Mouse (Mus musculus) midbrain, embryonic 11.5 days (tissue): ENCODE measurements around the gene Crot. TPM values are rescaled to one million over a fixed set of nuclear protein-coding genes. Genes with fewer than 3 reads are reported as not detected.

Experiments
- ATAC-seq: fragments of 200-750 bp; cut with Nextera tagmentation; 2 replicates; pipeline ENCODE4 v1.8.0; 2017; ENCODE audit warnings: moderate TSS enrichment, moderate library complexity; ENCODE audit not compliant: low FRiP score
- DNase-seq: peaks from one replicate; pipeline ENCODE4 v3.0.0; 2015; ENCODE audit warnings: low spot score; ENCODE audit errors: missing footprints
- H3K27ac ChIP-seq: fragments of 300-500 bp; sonication (generic); 2 replicates; pipeline ENCODE4 v1.5.1; 2014; ENCODE audit warnings: low read depth, low read length
- H3K27me3 ChIP-seq: fragments of 300-500 bp; sonication (generic); 2 replicates; pipeline ENCODE4 v1.6.1; 2014; ENCODE audit warnings: mild to moderate bottlenecking, low read length, moderate library complexity, mixed read lengths; ENCODE audit not compliant: control insufficient read depth, insufficient read depth
- H3K36me3 ChIP-seq: fragments of 300-500 bp; sonication (generic); 2 replicates; pipeline ENCODE4 v1.6.1; 2014; ENCODE audit warnings: mild to moderate bottlenecking, low read length, moderate library complexity, mixed read lengths; ENCODE audit not compliant: control insufficient read depth, insufficient read depth
- H3K4me1 ChIP-seq: fragments of 300-500 bp; sonication (generic); 2 replicates; pipeline ENCODE4 v1.6.1; 2014; ENCODE audit warnings: low read length; ENCODE audit not compliant: control insufficient read depth, insufficient read depth
- H3K4me2 ChIP-seq: fragments of 300-500 bp; sonication (generic); 2 replicates; pipeline ENCODE4 v1.6.1; 2014; ENCODE audit warnings: mild to moderate bottlenecking, moderate library complexity
- H3K4me3 ChIP-seq: fragments of 300-500 bp; sonication (generic); 2 replicates; pipeline ENCODE4 v1.5.1; 2014; ENCODE audit warnings: low read depth, low read length
- H3K9ac ChIP-seq: fragments of 300-500 bp; sonication (generic); 2 replicates; pipeline ENCODE4 v1.6.1; 2014; ENCODE audit warnings: low read length
- H3K9me3 ChIP-seq: fragments of 300-500 bp; sonication (generic); 2 replicates; pipeline ENCODE4 v1.6.1; 2016; ENCODE audit warnings: low read length; ENCODE audit not compliant: control insufficient read depth
- WGBS: fragments of 180-500 bp; shearing (Covaris S2); extraction: QIAGEN DNeasy Blood & Tissue Kit; methylation state at CpG from one replicate; pipeline ENCODE4 v1.1.7; 2014; 5-methylcytosine and 5-hydroxymethylcytosine counted together
- polyA plus RNA-seq: library from polyadenylated mRNA; unstranded; fragments of >200 nt; fragmentation: Nextera tagmentation; extraction: Ambion mirVana; gene quantifications from 2 replicates; pipeline ENCODE4 v1.2.1, GENCODE M21; 2014

The Crot gene
- polyA plus RNA-seq, 1 experiment from 2014 or later: 29.1 TPM

DNA sequence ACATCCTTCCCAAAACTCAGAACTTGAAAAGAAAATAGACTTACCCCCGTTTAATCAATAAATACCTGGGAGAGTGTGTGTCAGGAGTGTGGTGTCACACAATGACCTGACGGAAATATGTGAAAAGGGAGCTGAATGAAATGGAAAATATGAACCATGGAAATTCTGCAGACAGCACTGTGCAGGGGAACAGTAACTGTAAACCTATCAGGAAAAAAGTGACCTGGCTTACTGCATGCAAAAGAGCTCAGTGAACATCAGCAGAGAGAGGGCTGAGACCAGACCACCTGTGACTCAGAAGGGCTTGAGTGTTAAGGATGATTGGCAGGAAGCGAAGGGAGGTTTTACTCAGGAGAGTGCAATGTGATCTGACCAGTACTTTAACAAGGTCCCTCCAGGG lies 11.7 kb downstream of the Crot start:
- ATAC-seq (no peak), DNase-seq (no peak)
- no peak overlapping the region for H3K9ac ChIP-seq
- no peaks in the 10 kb centered on the region for H3K27me3 ChIP-seq
- no peaks in the 10 kb centered on the region; the same call in 1 of the 2 replicates for H3K36me3 ChIP-seq
- no peak overlapping the region for H3K4me3 ChIP-seq
- H3K27ac ChIP-seq: no peak overlapping the region
- H3K9me3 ChIP-seq: no peaks in the 10 kb centered on the region
- no peaks in the 10 kb centered on the region for H3K4me1 ChIP-seq
- WGBS: 89% methylated on average over 3 of the region's 3 CpGs
- H3K4me2 ChIP-seq: no peak overlapping the region

DNA sequence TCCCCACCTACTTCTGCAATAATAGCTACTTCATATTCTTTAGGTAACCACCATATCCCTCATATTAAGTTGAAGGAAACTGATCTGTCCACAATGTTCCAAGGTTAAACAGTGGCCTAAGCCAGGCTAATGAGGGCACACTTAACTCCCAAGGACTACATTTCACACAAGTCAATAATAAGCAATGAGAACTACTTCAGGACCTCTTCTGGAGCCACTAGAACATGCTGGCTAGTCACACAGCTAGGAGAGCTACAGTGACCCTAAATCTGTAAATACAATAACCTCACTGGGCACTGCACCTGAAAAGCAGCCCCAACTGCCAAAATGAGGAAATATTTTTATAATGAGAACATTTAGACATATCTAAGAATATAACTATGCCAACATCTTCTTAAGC lies 22.4 kb downstream of the Crot start:
- Histone ChIP-seq H3K4me3 (no peak overlapping the region), H3K27ac (no peak overlapping the region), H3K27me3 (no peaks in the 10 kb centered on the region), H3K4me1 (peaks cover 3% of the 10 kb centered on the region; the same call in 1 of the 2 replicates), H3K36me3 (peaks cover 11% of the 10 kb centered on the region; the same call in 1 of the 2 replicates), H3K4me2 (no peak overlapping the region), H3K9me3 (no peaks in the 10 kb centered on the region), H3K9ac (no peak overlapping the region)
- ATAC-seq (no peak), DNase-seq (no peak)

DNA sequence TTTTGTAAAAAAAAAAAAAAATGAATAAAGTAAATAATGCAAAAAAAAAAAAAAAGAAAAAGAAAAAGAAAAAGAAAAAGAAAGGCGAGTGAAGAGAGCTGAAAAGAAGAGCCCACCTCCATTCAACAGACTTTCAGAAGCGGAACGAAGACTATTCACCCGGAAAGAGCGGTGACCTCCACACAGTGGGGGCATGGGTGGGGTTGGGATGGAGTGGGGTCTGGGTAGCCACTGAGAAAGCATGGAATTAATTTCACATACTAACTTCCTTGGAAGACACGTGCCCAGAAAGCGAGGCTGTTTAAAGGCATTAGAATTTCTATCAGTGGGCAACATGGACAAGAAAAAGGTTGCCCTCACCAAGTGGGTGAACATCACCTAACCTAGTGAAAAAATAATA lies 24.8 kb downstream of the Crot start:
- Histone ChIP-seq H3K4me1 (peaks cover 3% of the 10 kb centered on the region; the same call in 1 of the 2 replicates), H3K9me3 (no peaks in the 10 kb centered on the region), H3K27me3 (no peaks in the 10 kb centered on the region), H3K9ac (no peak overlapping the region), H3K27ac (no peak overlapping the region), H3K4me3 (no peak overlapping the region), H3K4me2 (no peak overlapping the region), H3K36me3 (peaks cover 15% of the 10 kb centered on the region; the same call in 1 of the 2 replicates)
- 28% methylated on average over 7 of the region's 7 CpGs for WGBS
- DNase-seq (no peak), ATAC-seq (peak; percentile 55; the same call in 1 of the 2 replicates)

- peaks cover 19% of the 10 kb centered on the region; the same call in 1 of the 2 replicates for H3K36me3 ChIP-seq
- H3K9me3 ChIP-seq: no peaks in the 10 kb centered on the region
- ATAC-seq (no peak), DNase-seq (no peak)
- H3K27me3 ChIP-seq: no peaks in the 10 kb centered on the region
- no peak overlapping the region for H3K9ac ChIP-seq
- H3K27ac ChIP-seq: no peak overlapping the region
- H3K4me2 ChIP-seq: no peak overlapping the region
- H3K4me3 ChIP-seq: no peak overlapping the region
- WGBS: 87% methylated on average over 2 of the region's 2 CpGs
- H3K4me1 ChIP-seq: peaks cover 3% of the 10 kb centered on the region; the same call in 1 of the 2 replicates
These were observed 26.4 kb downstream of the Crot start for GRCm38 (mm10) chr5:8970694-8971093.

DNA sequence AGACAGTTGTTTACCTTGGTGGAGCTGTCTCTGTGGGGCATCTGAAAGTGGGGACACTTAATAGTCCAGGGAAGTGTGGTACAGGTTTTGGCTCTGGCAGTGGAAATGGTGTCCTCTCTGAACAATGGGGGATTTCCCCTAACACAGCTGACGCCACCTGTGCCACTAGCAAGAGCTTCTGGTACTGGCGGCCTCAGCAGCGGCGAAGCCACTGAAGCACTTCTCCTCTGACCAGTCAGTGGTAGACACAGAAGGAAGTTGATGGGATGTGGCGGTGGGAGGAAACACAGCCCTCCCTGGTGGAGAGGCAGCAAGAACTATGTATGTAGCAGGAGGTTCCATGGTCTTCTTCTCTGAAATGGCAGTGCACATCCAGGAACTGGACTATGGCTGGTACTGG lies 32.6 kb downstream of the Crot start:
- H3K27me3 ChIP-seq: no peaks in the 10 kb centered on the region
- ATAC-seq (no peak), DNase-seq (no peak)
- no peak overlapping the region for H3K4me2 ChIP-seq
- 96% methylated on average over 5 of the region's 5 CpGs for WGBS
- no peak overlapping the region for H3K4me3 ChIP-seq
- H3K9ac ChIP-seq: no peak overlapping the region
- peaks cover 10% of the 10 kb centered on the region; the same call in 1 of the 2 replicates for H3K36me3 ChIP-seq
- no peaks in the 10 kb centered on the region for H3K9me3 ChIP-seq
- no peak overlapping the region for H3K27ac ChIP-seq
- H3K4me1 ChIP-seq: no peaks in the 10 kb centered on the region

- no peak overlapping the region for H3K9ac ChIP-seq
- no peaks in the 10 kb centered on the region for H3K27me3 ChIP-seq
- H3K4me2 ChIP-seq: no peak overlapping the region
- H3K9me3 ChIP-seq: no peaks in the 10 kb centered on the region
- DNase-seq (no peak), ATAC-seq (no peak)
- H3K27ac ChIP-seq: no peak overlapping the region
- no peaks in the 10 kb centered on the region for H3K36me3 ChIP-seq
- H3K4me1 ChIP-seq: no peaks in the 10 kb centered on the region
- H3K4me3 ChIP-seq: no peak overlapping the region
- WGBS: 91% methylated on average over 4 of the region's 4 CpGs
These were observed 36.6 kb downstream of the Crot start for GRCm38 (mm10) chr5:8960534-8960933.

DNA sequence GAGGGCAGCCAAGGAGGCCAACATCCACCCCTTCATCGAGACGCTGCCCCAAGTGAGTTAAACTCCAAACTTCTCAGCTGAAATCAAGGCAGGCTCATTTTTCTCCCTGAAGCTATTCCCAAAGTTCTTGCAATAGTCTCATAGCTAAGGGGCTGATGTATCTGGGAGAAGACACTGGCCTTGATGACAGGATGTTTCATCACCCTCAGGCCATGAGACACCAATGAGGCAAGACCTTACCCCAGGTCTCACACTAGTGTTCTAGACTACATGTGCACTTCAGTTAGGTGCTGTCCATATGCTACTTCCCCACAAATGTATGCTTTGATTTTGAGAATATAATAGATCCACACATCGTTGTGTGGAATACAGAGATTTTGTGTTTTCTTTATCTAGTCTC lies 41.6 kb downstream of the Crot start:
- Histone ChIP-seq H3K9me3 (no peaks in the 10 kb centered on the region), H3K4me2 (no peak overlapping the region), H3K4me1 (no peaks in the 10 kb centered on the region), H3K27ac (no peak overlapping the region), H3K9ac (no peak overlapping the region), H3K36me3 (no peaks in the 10 kb centered on the region), H3K27me3 (no peaks in the 10 kb centered on the region), H3K4me3 (no peak overlapping the region)
- no peak for DNase-seq
- no peak for ATAC-seq
- WGBS: 92% methylated on average over 3 of the region's 3 CpGs

DNA sequence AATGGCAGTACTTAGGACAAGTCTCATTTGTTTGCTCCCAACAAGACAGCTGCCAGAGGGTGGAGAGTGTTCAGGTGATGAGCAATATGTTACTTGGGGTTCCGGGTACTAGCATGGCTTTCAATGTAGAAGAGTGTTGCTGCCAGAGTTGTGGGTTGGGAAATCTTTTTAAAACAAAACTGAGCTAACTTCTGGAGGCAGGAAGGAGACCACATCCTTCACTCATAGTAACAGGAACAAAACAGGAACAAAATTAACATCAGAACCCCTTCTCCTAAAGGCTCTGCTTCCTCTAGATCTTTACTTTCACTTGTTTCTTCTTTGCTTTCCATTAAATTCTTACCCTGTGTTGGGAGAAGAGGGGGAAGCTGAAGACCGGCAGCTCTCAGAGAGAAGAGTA lies 43.5 kb downstream of the Crot start:
- DNase-seq (no peak), ATAC-seq (no peak)
- Histone ChIP-seq H3K36me3 (no peaks in the 10 kb centered on the region), H3K4me3 (no peak overlapping the region), H3K9me3 (no peaks in the 10 kb centered on the region), H3K27me3 (no peaks in the 10 kb centered on the region), H3K4me2 (no peak overlapping the region), H3K27ac (no peak overlapping the region), H3K4me1 (no peaks in the 10 kb centered on the region), H3K9ac (no peak overlapping the region)
- WGBS: 92% methylated on average over 2 of the region's 2 CpGs

- no peaks in the 10 kb centered on the region for H3K9me3 ChIP-seq
- no peak overlapping the region for H3K9ac ChIP-seq
- no peak overlapping the region for H3K4me3 ChIP-seq
- DNase-seq (no peak), ATAC-seq (no peak)
- H3K4me2 ChIP-seq: no peak overlapping the region
- WGBS: 55% methylated on average over 4 of the region's 4 CpGs
- H3K36me3 ChIP-seq: no peaks in the 10 kb centered on the region
- no peaks in the 10 kb centered on the region for H3K27me3 ChIP-seq
- peaks cover 4% of the 10 kb centered on the region; the same call in 1 of the 2 replicates for H3K4me1 ChIP-seq
- H3K27ac ChIP-seq: no peak overlapping the region
These were observed 49.6 kb downstream of the Crot start for GRCm38 (mm10) chr5:8947423-8948110.
